Mouse (Mus musculus) bone marrow macrophage, adult 2 months (primary cell): ENCODE data around the gene Lpcat1.

ENCODE experiments used
- CTCF ChIP-seq: IDR thresholded peaks from 2 replicates; pipeline ENCODE4 v1.5.1; 2012; ENCODE audit warnings: low read depth, mild to moderate bottlenecking, low read length, moderate library complexity
- POLR2A ChIP-seq: IDR thresholded peaks from 2 replicates; pipeline ENCODE4 v1.6.1; 2012; ENCODE audit warnings: mild to moderate bottlenecking, low read depth, low read length, borderline replicate concordance

- TF ChIP-seq CTCF, result no peak
- no peak for TF ChIP-seq POLR2A
Measured at GRCm38 (mm10) chr13:73509869-73510268, 42.9 kb downstream of the Lpcat1 start.
